Mouse (Mus musculus) frontal cortex, adult 2 months (tissue): ENCODE results near the gene Gm20388. TPM values are rescaled to one million over a fixed set of nuclear protein-coding genes. Genes with fewer than 3 reads are reported as not detected.

ENCODE experiments used
- DNase-seq, 2 experiments: peaks; one replicate each; pipeline ENCODE4 v3.0.0; 2022; ENCODE audit warnings: low spot score in 1 of 2; ENCODE audit errors: extremely low spot score in 1 of 2
- polyA plus RNA-seq: library from polyadenylated mRNA; depleted of rRNA; stranded (reverse); fragments of >200 nt; gene quantifications from 2 replicates; pipeline ENCODE4 v1.2.3, GENCODE M21; 2012

The Gm20388 gene
- polyA plus RNA-seq, 1 experiment, result 22.2 TPM

- DNase-seq, result no peak
Measured at GRCm38 (mm10) chr8:124278956-124279689, 4368.5 kb downstream of the Gm20388 start.

GRCm38 (mm10) chr8:124279690-124279985, 4369.0 kb downstream of the Gm20388 start:
- DNase-seq, result no peak

GRCm38 (mm10) chr8:124281700-124282541, 4371.3 kb downstream of the Gm20388 start:
- no peak for DNase-seq

- DNase-seq, result no peak
Measured at GRCm38 (mm10) chr8:124282878-124283630, 4372.4 kb downstream of the Gm20388 start.

- DNase-seq, result no peak
Measured at GRCm38 (mm10) chr8:124283644-124284332, 4373.1 kb downstream of the Gm20388 start.

- no peak for DNase-seq
Measured at GRCm38 (mm10) chr8:124284333-124284711, 4373.7 kb downstream of the Gm20388 start.

- DNase-seq, result no peak
Measured at GRCm38 (mm10) chr8:124284984-124285576, 4374.4 kb downstream of the Gm20388 start.

GRCm38 (mm10) chr8:124286461-124287124, 4376.0 kb downstream of the Gm20388 start:
- DNase-seq, result no peak

- no peak for DNase-seq
Measured at GRCm38 (mm10) chr8:124288215-124288864, 4377.7 kb downstream of the Gm20388 start.

- no peak for DNase-seq
Measured at GRCm38 (mm10) chr8:124289481-124290050, 4378.9 kb downstream of the Gm20388 start.

- no peak for DNase-seq
Measured at GRCm38 (mm10) chr8:124290911-124291691, 4380.5 kb downstream of the Gm20388 start.

- DNase-seq, result no peak
Measured at GRCm38 (mm10) chr8:124291693-124292092, 4381.1 kb downstream of the Gm20388 start.

GRCm38 (mm10) chr8:124292965-124293364, 4382.3 kb downstream of the Gm20388 start:
- peak in 1 of 2 experiments; percentile 46 for DNase-seq

- DNase-seq, result no peak
Measured at GRCm38 (mm10) chr8:124294425-124294824, 4383.8 kb downstream of the Gm20388 start.

- no peak for DNase-seq
Measured at GRCm38 (mm10) chr8:124294900-124295299, 4384.3 kb downstream of the Gm20388 start.

GRCm38 (mm10) chr8:124295357-124295756, 4384.7 kb downstream of the Gm20388 start:
- no peak for DNase-seq

- no peak for DNase-seq
Measured at GRCm38 (mm10) chr8:124301512-124301911, 4390.9 kb downstream of the Gm20388 start.

- no peak for DNase-seq
Measured at GRCm38 (mm10) chr8:124301935-124302555, 4391.4 kb downstream of the Gm20388 start.
